Mouse (Mus musculus): ENCODE data around the gene Map3k9.

DNA sequence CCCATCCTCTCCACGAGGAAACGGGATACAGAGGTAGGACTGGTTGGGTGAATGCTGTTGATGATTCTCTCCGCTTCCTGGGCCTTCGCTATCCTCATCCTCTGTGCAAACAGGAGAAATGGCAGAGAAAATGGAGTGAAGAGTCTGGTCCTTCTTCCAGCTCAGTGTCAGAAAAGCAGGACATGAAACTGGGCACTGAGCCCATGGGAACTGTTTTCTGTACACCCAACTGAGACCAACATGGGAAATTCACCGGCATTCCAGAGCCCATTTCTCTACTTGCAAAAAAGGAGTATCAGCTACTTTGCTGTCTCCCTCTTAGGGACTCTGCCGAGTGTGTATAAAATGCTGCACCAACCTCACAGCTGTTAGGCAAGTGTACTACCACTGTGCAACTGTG, 56.2 kb downstream of the Map3k9 start:
- TF ChIP-seq CTCF (IDR thresholded peaks at IDR 0.05; ENCODE audit: low read depth, low read length) (no peak), TAL1 (conservative IDR thresholded peaks at IDR 0.05; ENCODE audit: low read depth, low read length) (no peak), GATA1 (IDR thresholded peaks at IDR 0.05; ENCODE audit: borderline replicate concordance, low read length) (no peak), POLR2AphosphoS5 (IDR thresholded peaks at IDR 0.05; ENCODE audit: insufficient replicate concordance, low read depth, low read length) (no peak)

All from G1E (cell line).